Mouse (Mus musculus) gastrocnemius, postnatal 25 days (tissue): ENCODE measurements around the gene Hist1h2bm. TPM values are rescaled to one million over a fixed set of nuclear protein-coding genes. Genes with fewer than 3 reads are reported as not detected.

ENCODE experiments used
- microRNA-seq, 2 experiments: library from miRNA; unstranded; fragments of <30 nt; microRNA quantifications; one replicate each; pipeline ENCODE4 v1.2.0; 2021; ENCODE audit warnings: borderline replicate concordance in 2 of 2
- total RNA-seq, 2 experiments: library from RNA; stranded (reverse); gene quantifications; 1 replicate in 1 of 2; 2 replicates in 1 of 2; pipeline ENCODE4 v1.2.3; 2021

The Hist1h2bm gene
- total RNA-seq, 2 experiments from 2014 or later: 1.1 to 5.1 TPM

Small RNAs within 50 kb of the gene (microRNA-seq; reads per million reads assigned to microRNA genes)
- 0 reads per million in 2 experiments for gene Gm44357
- gene Gm44367: 0 reads per million in 2 experiments
- 0 reads per million in 2 experiments for gene Gm44454

Other genes starting within 250 kb of the Hist1h2bm start
- gene Zkscan4, start 243.1 kb upstream of the Hist1h2bm start, total RNA-seq: under 1 TPM; 0.41 to 0.59 TPM
- gene Gm10065, start 242.6 kb upstream of the Hist1h2bm start, total RNA-seq: not detected
- gene AK157302, start 226.8 kb upstream of the Hist1h2bm start, total RNA-seq: 10 to 100 TPM; 20.2 to 21.5 TPM
- 100 to 1,000 TPM; 119 to 147 TPM for gene Gm11273, start 220.6 kb upstream of the Hist1h2bm start, total RNA-seq
- 1 to 10 TPM; 3.8 to 5.4 TPM for gene Zkscan8, start 190.9 kb upstream of the Hist1h2bm start, total RNA-seq
- gene Olfr1366, start 179.2 kb upstream of the Hist1h2bm start, total RNA-seq: not detected
- not detected for gene Olfr1535, start 162.2 kb upstream of the Hist1h2bm start, total RNA-seq
- gene Olfr1364, start 140.3 kb upstream of the Hist1h2bm start, total RNA-seq: not detected
- not detected for gene Olfr1362, start 108.0 kb upstream of the Hist1h2bm start, total RNA-seq
- not detected for gene Olfr11, start 79.5 kb upstream of the Hist1h2bm start, total RNA-seq
- gene Olfr1361, start 58.7 kb upstream of the Hist1h2bm start, total RNA-seq: not detected
- not detected for gene Olfr1360, start 44.6 kb upstream of the Hist1h2bm start, total RNA-seq
- gene Olfr1359, start 23.9 kb upstream of the Hist1h2bm start, total RNA-seq: not detected
- gene Hist1h2bl, start 5.9 kb upstream of the Hist1h2bm start, total RNA-seq: 10 to 100 TPM; 15.1 to 26.3 TPM
- gene Hist1h2ai, start 5.6 kb upstream of the Hist1h2bm start, total RNA-seq: 10 to 100 TPM in 1 of 2 experiments, 1 to 10 TPM in 1; 4.4 to 21.0 TPM
- gene Hist1h3h, start 4.4 kb upstream of the Hist1h2bm start, total RNA-seq: 10 to 100 TPM; 10.1 to 40.0 TPM
- 1 to 10 TPM; 1.2 to 4.0 TPM for gene Hist1h4j, start 13.0 kb downstream of the Hist1h2bm start, total RNA-seq
- gene Hist1h4k, start 28.5 kb downstream of the Hist1h2bm start, total RNA-seq: 10 to 100 TPM; 31.9 to 37.5 TPM
- gene Hist1h2ak, start 31.8 kb downstream of the Hist1h2bm start, total RNA-seq: 1 to 10 TPM; 2.7 to 6.4 TPM
- 1 to 10 TPM; 5.1 to 9.0 TPM for gene Hist1h2bn, start 32.1 kb downstream of the Hist1h2bm start, total RNA-seq
- gene Hist1h1b, start 58.6 kb downstream of the Hist1h2bm start, total RNA-seq: 1 to 10 TPM; 3.9 to 9.2 TPM
- gene Hist1h3i, start 61.3 kb downstream of the Hist1h2bm start, total RNA-seq: 10 to 100 TPM; 20.0 to 23.8 TPM
- gene Hist1h2an, start 65.2 kb downstream of the Hist1h2bm start, total RNA-seq: 1 to 10 TPM; 1.0 to 2.4 TPM
- 1 to 10 TPM; 5.3 to 6.0 TPM for gene Hist1h2bp, start 65.4 kb downstream of the Hist1h2bm start, total RNA-seq
- gene Hist1h2bq, start 88.2 kb downstream of the Hist1h2bm start, total RNA-seq: 10 to 100 TPM; 18.0 to 21.3 TPM
- gene Hist1h2ao, start 88.4 kb downstream of the Hist1h2bm start, total RNA-seq: 10 to 100 TPM in 1 of 2 experiments, not detected in 1; 24.7 TPM
- gene Hist1h4m, start 89.7 kb downstream of the Hist1h2bm start, total RNA-seq: 10 to 100 TPM; 49.0 to 65.1 TPM
- gene Hist1h4n, start 110.2 kb downstream of the Hist1h2bm start, total RNA-seq: 10 to 100 TPM; 14.1 to 20.2 TPM
- gene Hist1h2ap, start 111.5 kb downstream of the Hist1h2bm start, total RNA-seq: 10 to 100 TPM in 1 of 2 experiments, not detected in 1; 17.0 TPM
- 10 to 100 TPM; 17.7 to 21.3 TPM for gene Hist1h2br, start 111.7 kb downstream of the Hist1h2bm start, total RNA-seq
- under 1 TPM; 0.26 to 0.54 TPM for gene Zfp184, start 223.1 kb downstream of the Hist1h2bm start, total RNA-seq